Mouse (Mus musculus) intestine, postnatal 0 days (tissue): ENCODE data around the gene Mettl24. TPM values are rescaled to one million over a fixed set of nuclear protein-coding genes. Genes with fewer than 3 reads are reported as not detected.

Source experiments
- ATAC-seq: fragments of 200-750 bp; cut with Nextera tagmentation; 2 replicates; pipeline ENCODE4 v1.8.0; 2017; ENCODE audit warnings: mild to moderate bottlenecking, moderate TSS enrichment, moderate library complexity
- H3K27ac ChIP-seq: fragments of 300-500 bp; sonication (generic); 2 replicates; pipeline ENCODE4 v1.5.1; 2014; ENCODE audit warnings: mild to moderate bottlenecking, low read depth, low read length, moderate library complexity
- H3K27me3 ChIP-seq: fragments of 300-500 bp; sonication (generic); replicated peaks from 2 replicates; pipeline ENCODE4 v1.6.1; 2014; ENCODE audit warnings: low read length, mixed read lengths; ENCODE audit not compliant: control insufficient read depth, insufficient read depth
- H3K36me3 ChIP-seq: fragments of 300-500 bp; sonication (generic); 2 replicates; pipeline ENCODE4 v1.6.1; 2014; ENCODE audit warnings: mild to moderate bottlenecking, moderate library complexity; ENCODE audit not compliant: control insufficient read depth, insufficient read depth
- H3K4me1 ChIP-seq: fragments of 300-500 bp; sonication (generic); replicated peaks from 2 replicates; pipeline ENCODE4 v1.6.1; 2014; ENCODE audit warnings: antibody characterized with exemption, low read length, mixed read lengths; ENCODE audit not compliant: control insufficient read depth, insufficient read depth
- H3K4me2 ChIP-seq: fragments of 300-500 bp; sonication (generic); replicated peaks from 2 replicates; pipeline ENCODE4 v1.6.1; 2014; ENCODE audit warnings: low read depth, mild to moderate bottlenecking, moderate library complexity
- H3K4me3 ChIP-seq: fragments of 300-500 bp; sonication (generic); 2 replicates; pipeline ENCODE4 v1.5.1; 2014; ENCODE audit warnings: low read depth, low read length
- H3K9ac ChIP-seq: fragments of 300-500 bp; sonication (generic); 2 replicates; pipeline ENCODE4 v1.6.1; 2014; ENCODE audit warnings: mild to moderate bottlenecking, low read depth, low read length
- H3K9me3 ChIP-seq: fragments of 300-500 bp; sonication (generic); 2 replicates; pipeline ENCODE4 v1.6.1; 2016; ENCODE audit warnings: mixed run types; ENCODE audit not compliant: control insufficient read depth
- CTCF ChIP-seq: sonication (generic); IDR thresholded peaks from 2 replicates; pipeline ENCODE4 v1.5.1; 2016; ENCODE audit warnings: low read depth, mild to moderate bottlenecking, control low read depth, antibody characterized with exemption, moderate library complexity
- WGBS: fragments of 180-500 bp; shearing (Covaris S2); extraction: QIAGEN DNeasy Blood & Tissue Kit; methylation state at CpG from one replicate; pipeline ENCODE4 v1.1.7; 2014; 5-methylcytosine and 5-hydroxymethylcytosine counted together
- polyA plus RNA-seq: library from polyadenylated mRNA; unstranded; fragments of >200 nt; fragmentation: Nextera tagmentation; extraction: Ambion mirVana; gene quantifications from 2 replicates; pipeline ENCODE4 v1.2.1, GENCODE M21; 2015

Mettl24 gene
- polyA plus RNA-seq, 1 experiment from 2014 or later = 1.7 TPM

DNA sequence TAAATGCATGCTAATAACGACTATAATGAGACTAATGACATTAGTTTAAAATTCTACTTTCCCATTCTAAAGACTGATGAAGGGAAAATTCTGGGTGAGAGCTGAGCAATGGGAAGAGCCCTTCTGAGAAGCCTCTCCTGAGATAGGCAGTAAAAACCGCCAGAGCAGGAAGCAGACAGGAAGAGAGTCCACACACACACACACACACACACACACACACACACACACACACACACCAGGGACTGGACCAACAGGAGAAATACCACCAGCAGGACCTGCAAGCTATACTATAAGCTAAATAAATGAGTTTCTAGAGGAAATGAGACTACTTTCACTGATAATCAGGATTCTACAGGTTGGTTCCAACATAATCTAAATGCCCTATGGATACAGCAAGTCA, 172.5 kb downstream of the Mettl24 start:
- H3K27ac ChIP-seq = no peak overlapping the region
- WGBS = 68% methylated on average over 2 of the region's 2 CpGs
- no peak for TF ChIP-seq CTCF

DNA sequence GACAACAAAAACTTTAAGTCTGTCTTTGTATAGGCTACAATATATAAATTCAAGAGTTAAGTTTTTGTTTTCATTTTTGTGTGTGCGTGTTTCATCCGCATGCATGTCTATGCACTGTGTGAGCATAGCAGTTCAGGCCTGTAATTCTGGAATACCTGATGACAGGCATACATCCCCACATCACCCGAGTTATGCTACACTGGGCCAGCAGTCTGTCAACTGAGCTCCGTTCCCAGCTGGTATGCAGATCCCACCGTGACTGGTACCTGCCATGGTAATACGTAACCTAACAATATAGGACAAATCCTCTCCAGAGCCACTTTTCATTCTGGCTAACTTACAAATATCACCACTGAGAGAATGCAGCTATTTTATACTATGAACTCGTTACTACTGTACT, 173.6 kb downstream of the Mettl24 start:
- Histone ChIP-seq H3K9me3 (no peaks in the 10 kb centered on the region), H3K4me1 (no peaks in the 10 kb centered on the region), H3K36me3 (no peaks in the 10 kb centered on the region), H3K9ac (no peak overlapping the region), H3K4me3 (no peak overlapping the region), H3K27ac (no peak overlapping the region), H3K4me2 (no peak overlapping the region), H3K27me3 (no peaks in the 10 kb centered on the region)
- WGBS = 92% methylated on average over 7 of the region's 7 CpGs
- ATAC-seq = no peak
- TF ChIP-seq CTCF = no peak

More for the DNA sequence above, 172.5 kb downstream of the Mettl24 start:
- no peaks in the 10 kb centered on the region for H3K9me3 ChIP-seq
- H3K9ac ChIP-seq = no peak overlapping the region
- no peak overlapping the region for H3K4me3 ChIP-seq
- no peaks in the 10 kb centered on the region for H3K36me3 ChIP-seq
- ATAC-seq = no peak
- no peak overlapping the region for H3K4me2 ChIP-seq
- no peaks in the 10 kb centered on the region for H3K27me3 ChIP-seq
- no peaks in the 10 kb centered on the region for H3K4me1 ChIP-seq

DNA sequence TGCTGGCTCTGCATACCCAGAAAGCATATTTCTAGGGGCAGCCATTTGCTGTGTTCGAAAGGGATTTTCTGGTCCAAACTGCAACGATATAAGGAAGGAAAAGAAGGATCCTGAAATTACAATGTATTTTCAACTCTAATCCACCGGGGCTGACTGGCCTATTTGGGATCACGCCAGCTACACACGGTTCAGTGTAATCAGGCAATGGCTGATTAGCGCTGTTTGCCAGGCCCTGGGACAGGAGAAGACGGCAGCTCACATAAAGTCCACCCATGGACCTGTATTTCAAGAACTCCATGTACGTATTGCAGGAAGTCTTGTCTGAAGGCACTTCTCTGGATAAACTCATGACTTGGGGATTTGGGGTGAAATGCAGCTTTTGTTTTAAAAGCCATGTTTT, 174.5 kb downstream of the Mettl24 start:
- no peak for ATAC-seq
- Histone ChIP-seq H3K9ac (no peak overlapping the region), H3K4me2 (no peak overlapping the region), H3K27me3 (no peaks in the 10 kb centered on the region), H3K4me3 (no peak overlapping the region), H3K36me3 (no peaks in the 10 kb centered on the region), H3K27ac (no peak overlapping the region), H3K9me3 (no peaks in the 10 kb centered on the region), H3K4me1 (no peaks in the 10 kb centered on the region)
- WGBS = 77% methylated on average over 8 of the region's 8 CpGs
- no peak for TF ChIP-seq CTCF

Other genes with a start within 250 kb of the Mettl24 start
- gene Slc22a16, start 112.9 kb upstream of the Mettl24 start, polyA plus RNA-seq = not detected in 2 replicates
- 0.76 and 0.84 TPM in 2 replicates for gene Ddo, start 53.3 kb upstream of the Mettl24 start, polyA plus RNA-seq
- gene Cdc40, start 200.0 kb downstream of the Mettl24 start, polyA plus RNA-seq = 12.6 and 13.7 TPM in 2 replicates
- 4.6 and 4.7 TPM in 2 replicates for gene Wasf1, start 200.2 kb downstream of the Mettl24 start, polyA plus RNA-seq